Mouse (Mus musculus): ENCODE data around the gene Tsen54. TPM values are rescaled to one million over a fixed set of nuclear protein-coding genes. Genes with fewer than 3 reads are reported as not detected.
A peak's percentile ranks its signal among the peaks of the same experiment; 100 is the strongest.

Gene Tsen54
- polyA plus RNA-seq, 1 experiment from 2014 or later: 20.1 TPM

GRCm38 (mm10) chr11:115832064-115832463 is 17.5 kb downstream of the Tsen54 start:
- Histone ChIP-seq H3K36me3 (no peaks in the 10 kb centered on the region), H3K9ac (no peak overlapping the region), H3K27me3 (no peaks in the 10 kb centered on the region), H3K4me2 (peak overlapping the region; percentile 31; the same call in 1 of the 2 replicates), H3K9me3 (replicated peaks) (no peaks in the 10 kb centered on the region), H3K4me3 (no peak overlapping the region), H3K27ac (peak overlapping the region; percentile 73; the same call in 1 of the 2 replicates), H3K4me1 (replicated peaks) (peaks cover 69% of the 10 kb centered on the region)
- ATAC-seq (replicated peaks; ENCODE audit: insufficient number of reproducible peaks, insufficient read depth, low FRiP score, low read depth): no peak
- WGBS: 64% methylated on average over 6 of the region's 6 CpGs

GRCm38 (mm10) chr11:115832523-115832922 is 18.0 kb downstream of the Tsen54 start:
- H3K27ac ChIP-seq: peak overlapping the region; percentile 73
- peaks cover 69% of the 10 kb centered on the region for H3K4me1 ChIP-seq (replicated peaks)
- no peak overlapping the region for H3K4me3 ChIP-seq
- H3K9ac ChIP-seq: no peak overlapping the region; the same call in 1 of the 2 replicates
- peak overlapping the region; percentile 31 for H3K4me2 ChIP-seq
- WGBS: 13% methylated on average over 8 of the region's 8 CpGs
- no peaks in the 10 kb centered on the region for H3K9me3 ChIP-seq (replicated peaks)
- peak; percentile 23; the same call in 1 of the 2 replicates for ATAC-seq (replicated peaks; ENCODE audit: insufficient number of reproducible peaks, insufficient read depth, low FRiP score, low read depth)
- H3K36me3 ChIP-seq: no peaks in the 10 kb centered on the region
- no peaks in the 10 kb centered on the region for H3K27me3 ChIP-seq

GRCm38 (mm10) chr11:115833021-115833513 is 18.5 kb downstream of the Tsen54 start:
- peak; percentile 20; the same call in 1 of the 2 replicates for ATAC-seq (replicated peaks; ENCODE audit: insufficient number of reproducible peaks, insufficient read depth, low FRiP score, low read depth)
- WGBS: 13% methylated on average over 8 of the region's 8 CpGs
- peak overlapping the region; percentile 24; the same call in 1 of the 2 replicates for H3K9ac ChIP-seq

GRCm38 (mm10) chr11:115834033-115834432 is 19.5 kb downstream of the Tsen54 start:
- H3K9me3 ChIP-seq (replicated peaks): no peaks in the 10 kb centered on the region
- H3K36me3 ChIP-seq: no peaks in the 10 kb centered on the region
- H3K27me3 ChIP-seq: no peaks in the 10 kb centered on the region
- peak overlapping the region; percentile 73 for H3K27ac ChIP-seq
- no peak for ATAC-seq (replicated peaks; ENCODE audit: insufficient number of reproducible peaks, insufficient read depth, low FRiP score, low read depth)
- H3K4me2 ChIP-seq: no peak overlapping the region
- peaks cover 78% of the 10 kb centered on the region for H3K4me1 ChIP-seq (replicated peaks)
- 82% methylated on average over 6 of the region's 6 CpGs for WGBS
- H3K9ac ChIP-seq: no peak overlapping the region; the same call in 1 of the 2 replicates
- H3K4me3 ChIP-seq: no peak overlapping the region

More at GRCm38 (mm10) chr11:115833021-115833513, 18.5 kb downstream of the Tsen54 start:
- H3K27ac ChIP-seq: peak overlapping the region; percentile 73
- peaks cover 74% of the 10 kb centered on the region for H3K4me1 ChIP-seq (replicated peaks)
- H3K36me3 ChIP-seq: no peaks in the 10 kb centered on the region
- H3K4me3 ChIP-seq: no peak overlapping the region
- H3K27me3 ChIP-seq: no peaks in the 10 kb centered on the region
- no peaks in the 10 kb centered on the region for H3K9me3 ChIP-seq (replicated peaks)
- H3K4me2 ChIP-seq: peak overlapping the region; percentile 31

- WGBS: 37% methylated on average over 11 of the region's 11 CpGs
- no peak overlapping the region for H3K4me2 ChIP-seq
- no peak for ATAC-seq (replicated peaks; ENCODE audit: insufficient number of reproducible peaks, insufficient read depth, low FRiP score, low read depth)
These were observed 22.3 kb downstream of the Tsen54 start for GRCm38 (mm10) chr11:115836656-115837395.

GRCm38 (mm10) chr11:115837606-115838345 is 23.3 kb downstream of the Tsen54 start:
- peak overlapping the region; percentile 59; the same call in 1 of the 2 replicates for H3K27ac ChIP-seq
- H3K4me2 ChIP-seq: no peak overlapping the region
- no peaks in the 10 kb centered on the region for H3K9me3 ChIP-seq (replicated peaks)
- 87% methylated on average over 22 of the region's 22 CpGs for WGBS
- H3K4me1 ChIP-seq (replicated peaks): peaks cover 73% of the 10 kb centered on the region
- H3K9ac ChIP-seq: no peak overlapping the region
- H3K27me3 ChIP-seq: no peaks in the 10 kb centered on the region
- no peaks in the 10 kb centered on the region for H3K36me3 ChIP-seq
- ATAC-seq (replicated peaks; ENCODE audit: insufficient number of reproducible peaks, insufficient read depth, low FRiP score, low read depth): no peak
- no peak overlapping the region for H3K4me3 ChIP-seq

More at GRCm38 (mm10) chr11:115836656-115837395, 22.3 kb downstream of the Tsen54 start:
- no peaks in the 10 kb centered on the region for H3K9me3 ChIP-seq (replicated peaks)
- peak overlapping the region; percentile 59 for H3K27ac ChIP-seq
- no peaks in the 10 kb centered on the region for H3K36me3 ChIP-seq
- no peaks in the 10 kb centered on the region for H3K27me3 ChIP-seq
- H3K4me3 ChIP-seq: no peak overlapping the region
- H3K9ac ChIP-seq: no peak overlapping the region
- peaks cover 73% of the 10 kb centered on the region for H3K4me1 ChIP-seq (replicated peaks)

- H3K36me3 ChIP-seq: no peaks in the 10 kb centered on the region
- H3K4me2 ChIP-seq: no peak overlapping the region
These were observed 24.4 kb downstream of the Tsen54 start for GRCm38 (mm10) chr11:115838895-115839311.

GRCm38 (mm10) chr11:115839732-115840131 is 25.2 kb downstream of the Tsen54 start:
- no peak overlapping the region for H3K4me3 ChIP-seq
- no peak for ATAC-seq (replicated peaks; ENCODE audit: insufficient number of reproducible peaks, insufficient read depth, low FRiP score, low read depth)
- H3K9me3 ChIP-seq (replicated peaks): no peaks in the 10 kb centered on the region
- peaks cover 73% of the 10 kb centered on the region for H3K4me1 ChIP-seq (replicated peaks)
- no peaks in the 10 kb centered on the region for H3K27me3 ChIP-seq
- WGBS: 67% methylated on average over 3 of the region's 3 CpGs
- H3K4me2 ChIP-seq: no peak overlapping the region
- H3K27ac ChIP-seq: peak overlapping the region; percentile 50
- H3K9ac ChIP-seq: no peak overlapping the region
- H3K36me3 ChIP-seq: peaks cover under 1% of the 10 kb centered on the region; the same call in 1 of the 2 replicates

More at GRCm38 (mm10) chr11:115838895-115839311, 24.4 kb downstream of the Tsen54 start:
- Histone ChIP-seq H3K9me3 (replicated peaks) (no peaks in the 10 kb centered on the region), H3K27ac (peak overlapping the region; percentile 50), H3K27me3 (no peaks in the 10 kb centered on the region), H3K4me1 (replicated peaks) (peaks cover 72% of the 10 kb centered on the region), H3K4me3 (no peak overlapping the region), H3K9ac (no peak overlapping the region)
- no peak for ATAC-seq (replicated peaks; ENCODE audit: insufficient number of reproducible peaks, insufficient read depth, low FRiP score, low read depth)
- 42% methylated on average over 4 of the region's 4 CpGs for WGBS

- ATAC-seq (replicated peaks; ENCODE audit: insufficient number of reproducible peaks, insufficient read depth, low FRiP score, low read depth): no peak
- 88% methylated on average over 6 of the region's 6 CpGs for WGBS
- peaks cover 13% of the 10 kb centered on the region for H3K36me3 ChIP-seq
These were observed 26.5 kb downstream of the Tsen54 start for GRCm38 (mm10) chr11:115841044-115841443.

GRCm38 (mm10) chr11:115841961-115842550 is 27.5 kb downstream of the Tsen54 start:
- Histone ChIP-seq H3K9ac (peak overlapping the region; percentile 40), H3K4me3 (no peak overlapping the region; the same call in 1 of the 2 replicates), H3K4me2 (peak overlapping the region; percentile 36), H3K27ac (peak overlapping the region; percentile 95), H3K9me3 (replicated peaks) (no peaks in the 10 kb centered on the region), H3K36me3 (peaks cover 22% of the 10 kb centered on the region), H3K4me1 (replicated peaks) (peaks cover 68% of the 10 kb centered on the region), H3K27me3 (no peaks in the 10 kb centered on the region)
- WGBS: 10% methylated on average over 6 of the region's 6 CpGs
- ATAC-seq (replicated peaks; ENCODE audit: insufficient number of reproducible peaks, insufficient read depth, low FRiP score, low read depth): peak; percentile 87

More at GRCm38 (mm10) chr11:115841044-115841443, 26.5 kb downstream of the Tsen54 start:
- Histone ChIP-seq H3K4me3 (no peak overlapping the region), H3K9ac (no peak overlapping the region), H3K4me2 (no peak overlapping the region), H3K27ac (peak overlapping the region; percentile 95), H3K9me3 (replicated peaks) (no peaks in the 10 kb centered on the region), H3K27me3 (no peaks in the 10 kb centered on the region), H3K4me1 (replicated peaks) (peaks cover 73% of the 10 kb centered on the region)

Data from heart, embryonic 15.5 days (tissue).